Mouse (Mus musculus) CD4-positive, CD25-positive, alpha-beta regulatory T cell, adult 4 months (primary cell): Measurements from ENCODE around the gene Ssmem1. TPM values are rescaled to one million over a fixed set of nuclear protein-coding genes. Genes with fewer than 3 reads are reported as not detected.

Experiments
- ATAC-seq: one replicate; pipeline ENCODE4 v1.8.0; 2017
- polyA plus RNA-seq, 2 experiments: library from polyadenylated mRNA; unstranded; fragments of 100-300 nt; shearing (Covaris generic); gene quantifications; one replicate each; pipeline ENCODE4 v1.2.1; 2017

The Ssmem1 gene
- polyA plus RNA-seq: not detected

- ATAC-seq: peak; percentile 98
Measured at GRCm38 (mm10) chr6:30509265-30510239, at the start of gene Ssmem1, which contains the start of gene Tmem209. TSS of gene Ssmem1 (plus strand) at chr6:30509849. TSS of gene Tmem209 (minus strand) at chr6:30509783.

- ATAC-seq: no peak
Measured at GRCm38 (mm10) chr6:30460750-30461446, 48.8 kb upstream of the Ssmem1 start.

- no peak for ATAC-seq
Measured at GRCm38 (mm10) chr6:30461755-30462344, 47.8 kb upstream of the Ssmem1 start.

DNA sequence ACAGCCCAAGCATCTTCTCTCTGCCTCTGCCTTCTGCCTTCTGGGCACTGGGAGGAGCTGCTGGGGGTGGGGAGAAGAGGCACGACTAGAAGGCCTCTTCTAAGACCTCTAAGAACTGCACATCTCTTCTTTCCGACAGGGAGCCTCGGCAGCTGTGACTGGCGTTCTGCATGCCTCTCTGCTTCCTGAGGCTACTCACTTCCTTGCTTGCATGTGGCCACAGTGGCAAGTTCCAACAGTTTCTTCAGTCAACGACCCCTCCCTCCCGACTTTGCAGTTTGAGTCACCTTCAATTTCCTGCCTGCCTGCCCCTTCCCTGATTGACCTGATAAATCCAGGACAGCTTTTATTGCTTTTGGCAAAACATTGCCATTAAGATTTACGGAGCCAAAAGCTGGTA lies 46.8 kb upstream of the Ssmem1 start:
- no peak for ATAC-seq

DNA sequence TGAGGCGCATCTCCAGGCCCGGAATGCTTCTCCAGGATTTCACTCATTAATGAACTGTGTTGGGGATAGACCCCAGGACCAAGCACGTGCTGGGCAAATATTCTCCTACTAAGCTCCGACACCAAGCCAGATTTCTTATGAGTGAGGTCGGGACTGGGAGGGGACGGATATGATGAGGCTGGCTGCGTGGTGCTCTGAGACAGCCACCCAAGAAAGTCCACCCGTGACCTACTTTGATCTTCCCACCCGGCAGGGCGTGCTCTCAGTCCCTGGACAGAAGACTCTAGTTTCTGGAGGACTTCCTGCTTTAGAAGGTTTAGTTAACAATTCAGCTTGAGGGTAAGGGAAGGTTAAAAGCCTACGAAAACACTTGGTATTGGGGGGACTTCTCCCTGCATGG lies 44.1 kb upstream of the Ssmem1 start:
- ATAC-seq: no peak

GRCm38 (mm10) chr6:30468058-30468457 lies 41.6 kb upstream of the Ssmem1 start:
- no peak for ATAC-seq

GRCm38 (mm10) chr6:30468684-30469083 lies 41.0 kb upstream of the Ssmem1 start:
- ATAC-seq: no peak

- ATAC-seq: no peak
Measured at GRCm38 (mm10) chr6:30469370-30469769, 40.3 kb upstream of the Ssmem1 start.

- no peak for ATAC-seq
Measured at GRCm38 (mm10) chr6:30471706-30472105, 37.9 kb upstream of the Ssmem1 start.

DNA sequence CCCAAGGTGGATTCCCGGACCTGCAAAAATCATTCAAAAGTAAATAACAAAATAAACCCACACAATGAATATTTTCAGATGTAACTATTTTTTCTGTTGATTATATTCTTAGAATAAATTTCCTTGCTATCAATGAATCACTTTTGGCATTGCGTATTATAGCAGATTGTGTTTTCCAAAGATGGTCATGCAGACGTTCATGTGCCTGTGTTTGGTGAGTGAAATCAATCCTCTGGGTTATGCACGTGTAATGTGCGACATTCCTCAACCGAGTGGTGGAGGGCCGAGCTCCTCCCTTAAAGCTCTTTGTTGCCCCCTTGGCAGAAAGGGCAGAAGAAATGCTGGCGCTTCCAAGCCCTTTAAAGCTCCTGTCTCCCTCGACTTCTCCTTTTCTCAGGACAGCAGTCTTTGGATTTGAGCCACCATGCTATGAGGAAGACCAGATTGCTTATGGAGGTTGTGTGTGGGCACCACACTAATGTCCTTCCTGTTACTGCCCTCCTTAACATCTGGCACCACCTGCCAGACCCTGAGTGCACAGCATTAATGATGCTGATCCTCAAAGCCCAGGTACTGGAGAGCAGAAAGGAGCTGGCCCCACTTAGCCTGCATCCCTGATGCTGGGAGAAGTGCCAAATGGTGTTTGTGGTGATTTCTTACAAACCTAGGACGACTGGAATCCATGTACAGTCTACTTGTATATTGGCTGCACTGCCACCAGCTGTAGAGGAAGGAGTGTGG lies 33.5 kb upstream of the Ssmem1 start:
- no peak for ATAC-seq

DNA sequence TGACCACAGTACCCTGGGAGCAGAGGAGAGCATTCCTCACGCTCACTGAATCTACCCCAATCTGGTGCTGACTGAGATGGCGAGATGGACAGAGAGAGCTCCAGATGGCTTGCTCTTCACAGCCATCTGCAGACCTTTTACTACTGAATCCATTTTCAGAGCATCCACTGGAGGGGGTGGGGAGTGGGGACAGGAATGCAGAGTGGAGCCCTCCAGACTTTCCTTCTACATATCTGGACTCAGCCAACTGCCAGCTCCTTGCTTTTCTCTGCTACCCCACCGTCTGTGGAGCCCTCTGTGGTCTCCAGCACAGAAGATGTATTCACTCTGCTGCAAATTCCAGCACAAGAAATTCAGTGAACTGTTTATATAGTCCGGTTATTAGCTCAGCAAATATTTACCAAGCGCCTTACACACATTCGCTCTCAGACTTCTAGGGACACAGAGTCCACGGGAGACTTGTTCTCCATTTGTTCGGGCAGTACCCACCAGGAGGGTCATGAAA lies 32.4 kb upstream of the Ssmem1 start:
- no peak for ATAC-seq

- ATAC-seq: no peak
Measured at GRCm38 (mm10) chr6:30477784-30478183, 31.9 kb upstream of the Ssmem1 start.

- ATAC-seq: no peak
Measured at GRCm38 (mm10) chr6:30479418-30479817, 30.2 kb upstream of the Ssmem1 start.

GRCm38 (mm10) chr6:30482908-30483307 lies 26.7 kb upstream of the Ssmem1 start:
- no peak for ATAC-seq

DNA sequence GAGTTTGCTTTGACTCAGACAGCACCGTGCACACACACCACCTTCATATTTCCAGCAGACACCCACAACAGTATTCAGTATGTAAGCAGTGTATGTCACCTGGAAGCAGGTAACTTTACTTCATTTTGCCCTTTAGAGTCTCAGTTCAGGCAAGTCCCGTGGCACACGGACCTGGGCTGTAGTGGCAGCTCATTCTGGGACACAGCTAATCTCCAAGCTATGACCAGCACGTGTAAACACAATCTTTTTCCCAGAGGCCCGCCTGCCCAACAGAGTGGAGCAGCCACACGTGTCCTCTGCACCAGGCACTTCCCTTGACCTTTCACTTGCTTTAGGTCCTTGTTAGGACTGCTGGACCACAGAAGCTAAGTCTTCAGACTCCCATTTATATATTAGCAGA lies 23.1 kb upstream of the Ssmem1 start:
- ATAC-seq: no peak

GRCm38 (mm10) chr6:30499049-30499448 lies 10.6 kb upstream of the Ssmem1 start:
- ATAC-seq: peak; percentile 85

- ATAC-seq: no peak
Measured at GRCm38 (mm10) chr6:30508824-30509223, 825 bp upstream of the Ssmem1 start.

DNA sequence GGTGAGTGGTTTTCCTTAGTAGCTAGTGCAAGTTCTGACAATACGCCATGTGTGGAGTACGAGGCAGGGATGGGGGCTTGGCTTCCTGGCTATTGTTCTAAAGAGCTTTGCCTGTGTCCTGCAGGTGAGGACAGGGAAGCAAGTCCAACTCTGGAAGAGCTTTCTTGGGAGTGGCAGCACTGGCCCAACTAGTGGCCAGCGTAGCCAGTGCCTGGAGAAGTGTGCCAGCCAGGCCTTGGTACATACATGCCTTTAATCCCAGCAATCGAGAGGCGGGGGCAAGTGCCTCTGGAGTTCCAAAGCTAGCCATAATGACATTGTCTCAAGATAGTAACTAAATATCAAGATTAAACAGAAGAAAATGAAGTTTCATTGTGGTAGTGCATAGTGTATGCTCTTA lies 642 bp downstream of the Ssmem1 start:
- no peak for ATAC-seq

DNA sequence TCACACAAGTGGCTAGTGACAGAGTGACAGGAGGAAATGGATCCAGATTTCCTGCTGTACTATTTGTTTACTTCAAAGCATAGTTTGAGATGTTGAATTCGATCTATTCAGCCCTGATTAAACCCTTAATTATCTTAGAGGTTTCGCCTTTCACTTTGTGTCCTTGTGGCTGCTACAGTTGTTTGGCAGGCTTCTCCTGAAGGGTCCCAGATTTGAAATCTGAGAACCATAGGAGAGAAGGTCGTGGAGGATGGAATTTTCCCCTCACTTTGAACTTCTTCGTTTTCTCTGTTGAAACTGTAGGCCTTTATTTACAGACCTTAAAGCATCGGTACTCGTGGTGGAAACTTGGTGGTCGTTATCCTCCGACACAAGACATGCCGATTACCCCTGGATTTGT lies 4.6 kb downstream of the Ssmem1 start:
- no peak for ATAC-seq

DNA sequence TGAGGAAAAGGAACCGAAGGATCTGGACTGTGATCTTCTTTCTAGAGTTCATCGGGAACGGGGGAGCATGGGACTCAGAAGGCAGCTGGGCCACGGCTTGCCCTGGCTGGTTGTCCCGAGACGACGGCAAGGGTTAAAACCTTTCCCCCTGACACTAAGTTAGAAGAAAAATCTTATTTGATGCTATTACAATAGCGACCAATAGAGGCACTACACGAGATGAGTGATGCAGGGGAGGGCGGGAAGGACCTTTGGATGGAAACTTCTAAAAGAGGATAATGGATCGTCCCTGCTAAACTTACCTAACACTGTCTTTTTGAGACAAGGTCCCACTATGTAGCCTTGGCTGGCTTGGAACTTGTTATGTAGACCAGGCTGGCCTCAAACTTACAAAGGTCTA lies 10.8 kb downstream of the Ssmem1 start:
- no peak for ATAC-seq

GRCm38 (mm10) chr6:30525456-30526332 lies 16.0 kb downstream of the Ssmem1 start:
- ATAC-seq: no peak
